Mouse (Mus musculus): Measurements from ENCODE around the gene Gpr146.
"Not testable (repeated sequence)": the region's sequence is repeated elsewhere in the genome, so short reads cannot be mapped to it uniquely, and the experiment has no call there.

The Gpr146 gene

DNA sequence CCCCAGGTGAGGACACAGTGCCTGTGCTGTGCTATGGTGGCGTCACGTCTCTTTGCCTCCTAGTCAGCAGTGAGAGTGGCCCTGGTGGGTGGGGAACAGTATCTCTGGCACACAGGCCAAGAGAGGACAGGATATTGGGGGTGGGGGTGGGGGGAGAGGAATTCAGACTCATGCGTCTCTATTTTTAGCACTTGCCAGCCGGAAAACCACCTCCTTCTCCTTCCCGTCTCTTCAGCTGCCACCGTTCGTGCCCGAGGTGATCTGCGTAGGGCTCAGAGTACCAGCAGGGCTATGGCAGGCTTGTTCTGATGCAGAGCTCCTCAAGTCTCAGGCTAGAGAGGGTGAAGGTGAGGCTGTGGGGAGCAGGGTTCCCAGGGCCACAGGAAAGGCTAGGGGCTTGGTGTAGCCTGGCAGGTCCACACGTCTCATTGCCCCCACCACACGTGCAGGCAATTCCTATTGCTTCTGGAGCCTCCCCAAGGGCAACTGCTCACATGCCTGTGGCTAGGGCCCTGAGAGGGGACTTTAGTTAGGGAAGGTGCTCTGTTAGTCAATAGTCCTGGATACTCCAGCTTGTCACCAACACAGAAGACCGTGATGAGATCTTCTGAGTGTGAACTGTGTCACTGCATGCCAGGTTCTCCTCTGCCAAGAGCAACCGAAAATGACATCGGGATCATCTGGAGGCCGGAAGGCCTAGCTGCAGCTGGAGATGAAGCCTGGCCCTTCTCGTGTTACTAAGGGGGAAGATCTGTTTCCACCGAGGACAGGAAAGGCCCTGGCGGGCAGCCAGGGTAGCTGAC lies at the start of gene Gpr146:
Gene Gpr146 (plus strand): TSS at position 230 of the 803 bp plus-strand sequence.
- peak; percentile 75 for DNase-seq (ENCODE audit: low spot score)

DNA sequence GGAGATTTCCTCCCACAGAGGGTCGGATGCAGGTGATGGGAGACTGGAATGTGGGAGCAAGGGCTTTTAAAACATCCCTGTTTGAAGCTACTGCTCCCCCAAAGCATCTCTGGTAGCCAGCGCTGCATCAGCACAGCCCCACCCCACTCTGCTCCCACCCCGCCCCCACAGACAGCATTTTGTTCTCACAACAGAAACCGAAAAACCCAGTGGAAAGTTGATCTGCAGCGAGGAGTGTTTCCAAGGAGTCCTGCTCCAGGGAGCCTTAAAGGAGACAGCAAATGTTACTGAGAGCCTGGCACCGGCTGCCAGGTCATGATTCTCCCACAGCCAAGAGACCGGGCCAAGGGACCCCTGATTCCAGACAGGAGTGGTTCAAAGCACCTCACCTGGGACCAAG lies 46.7 kb upstream of the Gpr146 start:
- no peak for DNase-seq (ENCODE audit: low spot score)

DNA sequence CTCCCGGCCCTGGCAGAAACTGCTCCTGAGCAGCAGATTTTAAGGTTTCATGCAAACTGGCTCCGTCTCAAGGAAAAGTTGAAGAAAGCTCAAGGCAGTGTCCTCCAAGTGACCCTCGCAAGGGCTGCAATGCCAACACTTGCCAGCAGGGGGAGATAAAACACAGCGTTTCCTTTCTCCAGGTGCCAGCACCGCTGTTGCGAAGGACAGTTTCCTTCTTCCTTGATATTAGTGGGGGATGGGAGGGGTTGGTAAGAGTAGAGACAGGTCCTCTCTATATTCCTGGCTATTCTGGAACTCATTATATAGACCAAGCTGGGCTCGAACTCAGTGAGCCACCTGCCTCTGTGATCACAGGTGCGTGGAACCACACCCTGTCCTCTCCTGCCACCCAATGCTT lies 45.8 kb upstream of the Gpr146 start:
- peak; percentile 82 for DNase-seq (ENCODE audit: low spot score)

DNA sequence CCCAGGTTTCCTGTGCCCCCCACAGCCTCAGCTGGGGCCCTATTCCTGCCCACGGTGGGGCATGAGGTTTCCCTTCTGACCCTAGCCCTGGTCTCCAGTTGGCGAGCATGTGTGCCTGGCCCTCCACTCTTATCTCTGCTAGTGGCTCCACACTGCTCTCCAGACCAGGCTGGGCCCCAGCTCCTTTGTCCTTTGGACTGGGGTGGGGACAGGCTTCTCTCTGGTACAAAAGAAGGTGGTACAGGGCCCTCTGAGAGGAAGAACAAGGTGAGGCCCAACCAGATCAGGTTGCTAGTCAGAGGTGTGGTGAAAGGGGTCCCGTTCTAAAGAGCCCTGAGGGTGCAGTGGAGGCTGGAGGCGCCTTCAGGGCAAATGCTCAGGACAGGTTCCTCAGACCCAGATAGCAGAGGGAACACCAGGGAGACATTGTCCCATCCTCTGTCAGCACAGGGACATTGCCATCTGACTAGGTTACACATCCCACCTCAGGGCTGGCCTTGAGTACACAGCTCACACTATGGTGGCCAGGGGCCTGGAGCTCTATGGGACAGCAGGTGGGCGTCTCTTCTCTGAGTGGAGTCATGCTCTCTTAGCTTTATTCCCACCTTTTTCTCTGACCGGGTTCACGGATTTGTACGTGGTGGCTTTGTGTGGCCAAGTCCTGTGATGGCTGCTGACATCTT lies 44.8 kb upstream of the Gpr146 start:
- no peak for DNase-seq (ENCODE audit: low spot score)

DNA sequence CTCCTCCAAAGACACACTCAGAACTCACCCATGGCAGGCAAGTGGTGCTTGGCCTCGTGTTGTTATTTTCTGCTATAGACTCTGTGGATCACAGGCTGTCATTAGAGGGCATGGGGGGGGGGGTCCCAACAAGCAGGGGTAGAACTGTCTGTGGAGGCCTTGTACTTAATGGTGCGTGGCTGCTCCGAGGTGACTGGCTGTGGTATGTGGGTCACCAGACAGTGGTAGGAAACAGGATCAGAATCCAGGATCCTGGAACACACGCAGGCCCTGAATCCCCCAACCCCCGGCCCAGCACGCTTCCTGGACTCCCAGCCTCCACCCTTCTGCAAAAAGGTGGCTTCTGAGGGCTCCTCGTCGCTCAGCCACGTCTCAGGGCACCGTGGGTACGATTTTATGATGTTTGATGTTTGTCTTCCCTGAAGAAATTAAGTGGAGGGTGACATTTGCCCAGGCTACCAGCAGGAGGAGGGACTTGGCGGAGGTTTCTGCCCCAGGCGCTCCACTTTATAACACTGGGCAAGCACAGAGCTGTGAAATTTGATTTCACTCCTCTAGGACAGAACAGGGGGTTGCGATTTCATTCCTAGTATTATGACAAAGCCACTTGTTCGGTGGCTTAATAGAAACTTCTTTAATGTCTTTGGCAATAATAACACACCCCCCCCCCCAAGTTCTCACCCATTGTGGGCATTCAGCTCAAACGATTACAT lies 44.0 kb upstream of the Gpr146 start:
- DNase-seq (ENCODE audit: low spot score), result no peak

DNA sequence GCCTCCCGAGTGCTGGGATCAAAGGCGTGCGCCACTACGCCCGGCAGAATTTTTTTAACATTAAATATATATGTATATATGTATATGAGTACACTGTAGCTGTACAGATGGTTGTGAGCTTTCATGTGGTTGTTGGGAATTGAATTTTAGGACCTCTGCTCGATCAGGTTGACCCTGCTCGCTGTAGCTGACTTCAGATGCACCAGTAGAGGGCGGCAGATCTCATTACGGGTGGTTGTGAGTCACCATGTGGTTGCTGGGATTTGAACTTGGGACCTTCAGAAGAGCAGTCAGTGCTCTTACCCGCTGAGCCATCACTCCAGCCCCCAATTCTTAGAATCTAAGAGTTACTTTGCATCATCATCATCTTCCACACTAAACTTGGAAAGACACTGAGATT lies 43.1 kb upstream of the Gpr146 start:
- not testable (repeated sequence) for DNase-seq (ENCODE audit: low spot score)

DNA sequence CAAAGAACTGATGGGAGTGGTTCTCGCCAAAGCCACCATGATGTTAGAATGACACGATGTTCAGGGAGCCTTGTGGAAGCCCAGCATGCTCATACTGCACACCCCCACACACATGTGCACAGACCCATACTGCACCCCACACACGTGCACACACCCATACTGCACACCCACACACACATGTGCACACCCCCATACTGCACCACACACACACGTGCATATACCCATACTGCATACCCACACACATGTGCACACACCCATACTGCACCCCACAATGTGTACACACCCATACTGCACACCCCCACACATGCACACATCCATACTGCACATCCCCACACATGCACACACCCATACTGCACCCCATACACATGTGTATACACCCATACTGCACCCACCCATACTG lies 41.9 kb upstream of the Gpr146 start:
- DNase-seq (ENCODE audit: low spot score), result no peak

DNA sequence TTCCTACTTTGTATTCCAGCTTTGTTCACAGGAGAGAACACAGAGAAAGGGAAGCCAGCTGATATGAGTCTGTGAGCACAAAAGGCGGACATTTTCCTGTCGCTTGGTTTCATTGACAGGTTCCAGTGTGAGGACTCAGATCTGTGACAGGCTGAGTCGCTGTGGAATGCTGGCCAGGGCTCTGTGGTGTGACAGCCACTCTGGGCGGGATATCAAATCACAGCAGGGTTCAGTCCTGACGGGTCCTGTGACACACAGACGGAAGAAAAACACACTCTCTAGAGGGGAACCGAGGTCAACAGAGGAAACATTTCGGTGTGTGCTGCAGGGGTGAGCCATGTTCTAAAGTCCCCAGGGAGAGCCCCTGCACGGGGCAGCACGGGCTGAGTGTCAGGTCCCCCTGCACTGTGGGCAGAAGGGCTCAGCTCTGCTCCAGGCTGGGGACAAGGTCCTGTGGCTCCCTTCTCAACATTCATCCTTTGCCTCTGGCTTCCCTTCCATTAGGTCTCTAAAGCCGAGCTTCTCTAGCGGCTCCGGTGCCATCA lies 39.6 kb upstream of the Gpr146 start:
- DNase-seq (ENCODE audit: low spot score), result no peak

DNA sequence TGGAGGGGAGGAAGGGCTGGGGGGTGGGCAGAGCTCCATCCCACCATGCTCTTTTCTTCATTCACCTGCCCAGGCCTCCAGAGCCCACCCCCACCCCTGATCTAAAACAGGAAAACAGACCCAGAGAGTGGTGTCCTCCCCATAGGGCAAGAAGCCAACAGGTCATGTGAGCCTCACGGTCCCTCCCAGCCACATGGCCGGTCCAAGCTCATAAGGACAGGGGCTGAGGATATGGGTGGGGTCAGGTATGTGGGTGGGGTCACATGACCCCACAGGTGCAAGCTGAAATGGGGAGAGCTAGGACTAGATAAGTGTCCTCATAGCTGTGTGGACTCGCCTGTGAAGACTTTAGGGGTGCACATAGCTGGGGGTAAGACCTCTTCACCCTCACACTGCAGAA lies 39.1 kb upstream of the Gpr146 start:
- DNase-seq (ENCODE audit: low spot score), result peak; percentile 55

DNA sequence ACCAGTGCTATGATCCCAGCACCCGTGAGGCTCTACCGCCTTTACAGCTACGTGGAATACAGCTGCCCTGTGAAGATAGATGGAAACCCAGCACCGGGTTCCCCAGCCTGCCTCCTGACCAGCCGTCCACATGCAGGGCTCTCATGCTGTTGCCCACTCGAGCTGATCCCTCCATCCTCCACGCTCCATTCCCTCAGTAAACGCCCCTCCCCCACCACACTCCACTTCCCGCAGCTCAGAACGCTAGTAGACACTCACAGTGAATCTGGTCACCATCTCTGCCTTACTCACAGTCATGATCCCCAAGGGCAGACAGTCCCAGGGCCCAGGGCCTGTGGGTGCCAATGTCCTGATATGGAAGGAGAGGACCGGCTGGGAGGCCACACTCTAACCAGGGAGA lies 38.6 kb upstream of the Gpr146 start:
- DNase-seq (ENCODE audit: low spot score), result no peak

DNA sequence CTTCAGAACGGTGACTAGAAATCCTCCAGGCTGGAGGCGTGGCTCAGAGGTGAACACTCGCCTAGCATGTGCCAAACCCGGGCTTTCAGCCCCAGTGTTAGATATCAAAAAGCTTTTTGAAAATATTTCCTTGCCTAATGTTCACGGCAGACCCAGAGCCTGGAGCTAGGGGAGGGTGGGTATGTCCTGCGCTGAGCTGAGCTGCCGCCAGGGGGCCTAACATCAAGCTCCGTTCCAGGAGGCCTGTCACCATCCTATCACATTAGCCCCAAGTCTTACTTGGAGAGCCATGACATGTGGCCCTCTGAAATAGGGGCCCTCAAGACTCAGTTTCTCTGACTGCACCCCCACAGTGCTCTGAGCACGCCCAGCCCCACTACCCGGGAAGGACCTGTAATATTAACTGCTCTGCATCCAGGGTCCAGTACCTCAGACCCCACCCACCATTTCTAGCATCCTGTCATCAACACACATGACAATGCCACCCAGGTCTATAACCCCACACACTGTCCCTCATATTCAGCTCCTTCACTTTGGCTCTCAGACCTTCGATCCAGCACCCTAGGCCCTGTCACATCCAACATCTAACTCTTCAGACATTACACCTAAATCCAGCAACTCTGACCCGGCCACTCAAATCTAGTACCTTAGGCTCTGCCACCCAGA lies 33.3 kb upstream of the Gpr146 start:
- DNase-seq (ENCODE audit: low spot score), result peak; percentile 86

DNA sequence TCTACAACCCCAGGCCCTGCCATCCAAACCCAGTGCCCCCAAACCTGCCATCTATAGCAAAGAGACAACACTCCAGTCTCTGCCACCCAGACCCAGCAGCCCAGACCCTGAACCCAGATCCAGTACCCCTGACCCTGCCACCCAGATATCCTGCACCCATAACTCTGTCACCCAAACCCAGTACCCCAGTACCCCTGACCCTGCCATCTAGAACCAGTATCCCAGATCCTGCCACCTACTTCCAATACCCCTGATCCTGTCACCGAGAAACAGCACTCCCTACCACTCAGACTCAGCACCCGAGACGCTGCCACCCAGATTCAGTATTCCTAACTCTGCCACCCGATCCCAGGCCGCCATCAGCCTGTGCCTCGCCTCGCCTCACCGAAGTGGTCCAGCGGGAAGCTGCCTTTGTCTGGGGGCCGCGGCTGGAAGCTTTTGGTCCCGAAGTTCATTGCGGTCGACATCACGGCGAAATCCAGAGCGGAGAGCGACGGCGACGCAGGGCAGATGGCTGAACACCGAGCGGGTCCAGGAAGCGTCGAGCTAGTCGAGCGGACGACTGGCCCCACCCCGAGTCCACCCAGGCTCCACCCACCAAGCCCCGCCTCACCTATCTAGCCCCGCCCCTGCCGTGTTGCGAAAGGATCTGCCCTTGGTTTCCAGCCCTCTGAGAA lies 32.7 kb upstream of the Gpr146 start:
- peak; percentile 94 for DNase-seq (ENCODE audit: low spot score)

DNA sequence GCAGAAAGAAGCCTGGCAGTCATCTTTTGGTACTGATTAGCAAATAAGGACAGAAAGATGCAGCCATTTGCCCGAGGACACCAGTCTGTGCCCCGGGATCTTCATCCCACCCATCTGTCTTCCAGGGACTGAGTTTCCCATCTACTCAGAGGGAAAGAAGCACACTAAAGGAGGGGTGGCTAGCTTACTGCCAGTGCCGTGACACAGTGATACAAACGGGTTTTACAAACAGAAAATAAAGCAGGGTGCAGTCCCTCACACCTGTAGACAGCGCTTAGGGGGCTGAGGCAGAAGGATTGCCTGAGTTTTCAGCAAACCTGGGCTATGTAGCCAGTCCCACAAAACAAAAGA lies 32.2 kb upstream of the Gpr146 start:
- no peak for DNase-seq (ENCODE audit: low spot score)

DNA sequence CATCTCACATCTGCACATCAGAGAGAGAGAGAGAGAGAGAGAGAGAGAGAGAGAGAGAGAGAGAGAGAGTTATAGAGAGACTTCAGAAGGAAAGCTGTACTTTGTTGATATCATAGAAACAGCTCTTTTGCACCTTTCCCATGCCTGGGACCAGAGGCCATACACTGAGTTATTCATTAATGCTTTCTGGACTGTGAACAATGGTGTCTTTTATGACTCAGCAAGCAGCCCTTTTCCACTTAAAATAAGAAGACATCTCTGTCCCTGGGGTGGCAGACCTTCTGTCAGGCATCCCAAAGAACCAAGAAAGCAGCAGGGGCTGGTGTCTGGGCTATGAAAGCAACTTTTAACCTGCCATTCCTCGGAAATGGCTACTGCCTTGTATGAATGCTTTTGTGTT lies 30.3 kb upstream of the Gpr146 start:
- no peak for DNase-seq (ENCODE audit: low spot score)

DNA sequence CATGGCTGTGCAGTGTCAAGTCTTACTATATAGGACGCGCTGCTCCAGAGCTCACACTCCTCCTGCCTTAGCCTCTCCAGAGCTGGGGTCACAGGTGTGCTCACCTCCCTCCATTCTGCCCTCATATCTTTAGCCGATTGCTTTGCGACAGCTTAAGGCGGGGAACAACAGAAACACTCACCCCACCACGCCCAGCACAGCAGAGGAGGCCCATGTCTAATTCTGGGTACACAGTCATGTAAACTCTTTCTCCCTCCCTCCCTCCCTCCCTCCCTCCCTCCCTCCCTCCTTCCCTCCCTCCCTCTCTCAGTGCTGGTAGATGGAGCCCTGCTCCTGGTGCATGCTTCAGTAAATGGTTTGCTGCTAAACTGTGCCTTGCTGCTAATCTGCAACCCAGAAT lies 27.8 kb upstream of the Gpr146 start:
- DNase-seq (ENCODE audit: low spot score), result no peak

DNA sequence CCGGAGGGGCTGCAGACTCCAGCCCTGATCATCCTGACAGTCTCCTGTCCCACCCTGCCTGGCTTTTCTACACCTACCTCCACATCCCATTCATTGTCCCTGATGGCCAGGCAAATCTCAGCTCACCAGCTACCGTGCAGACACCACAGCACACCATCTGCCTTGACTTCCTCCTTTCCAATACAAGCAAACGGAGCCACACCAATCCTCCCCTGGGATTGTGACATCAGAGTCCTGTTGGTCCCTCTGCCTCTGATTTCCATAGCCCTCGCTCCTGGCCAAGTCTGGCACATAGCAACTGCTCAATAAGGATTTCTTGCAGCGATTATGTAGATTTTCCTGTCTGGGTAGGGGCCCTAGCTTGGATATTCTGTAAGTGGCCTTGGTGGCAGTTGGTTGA lies 26.4 kb upstream of the Gpr146 start, which contains the start of gene Cox19:
Gene Cox19 (minus strand): TSS at position 285 of the 400 bp plus-strand sequence.
- no peak for DNase-seq (ENCODE audit: low spot score)

DNA sequence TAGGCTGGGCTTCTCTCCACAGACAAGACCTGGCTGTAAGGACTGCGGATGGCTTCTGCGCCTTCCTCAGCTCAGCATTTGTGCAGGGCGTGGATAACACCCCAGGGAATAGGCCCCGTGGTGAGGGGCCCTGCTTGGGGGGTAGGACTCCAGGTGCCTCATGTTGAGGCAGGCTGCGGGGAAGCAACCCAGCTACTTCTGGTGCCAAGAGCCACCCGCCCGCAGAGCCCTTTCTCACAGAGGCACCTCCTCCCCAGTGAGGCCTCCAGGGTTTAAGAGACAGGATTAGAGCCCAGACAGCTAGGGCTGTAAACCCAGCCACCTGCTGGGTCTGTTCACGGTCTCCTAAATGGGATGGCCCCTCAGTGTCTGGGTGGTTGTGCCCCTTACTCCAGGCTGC lies 25.9 kb upstream of the Gpr146 start:
- DNase-seq (ENCODE audit: low spot score), result no peak

DNA sequence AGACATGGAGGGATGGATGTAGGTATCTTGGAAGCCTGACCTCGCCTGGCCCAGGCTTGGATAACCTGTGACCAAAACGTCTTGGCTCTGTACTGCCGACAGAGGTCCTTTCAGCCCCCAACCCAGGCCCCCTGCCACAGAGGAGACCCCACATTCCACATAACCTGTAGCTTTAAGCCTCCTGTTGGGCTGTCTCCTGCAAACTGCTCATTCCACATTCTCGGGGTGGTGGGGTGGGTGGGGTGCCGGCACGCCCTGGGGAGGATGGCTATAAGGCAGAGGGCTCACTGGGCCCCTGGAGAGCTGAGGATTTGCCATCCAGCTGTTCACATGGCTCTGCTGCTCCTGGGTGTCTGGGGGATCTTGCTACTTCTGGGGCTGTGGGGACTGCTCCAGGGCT lies 25.2 kb upstream of the Gpr146 start, which contains the start of gene Cyp2w1:
Gene Cyp2w1 (plus strand): TSS at position 301 of the 400 bp plus-strand sequence.
- DNase-seq (ENCODE audit: low spot score), result no peak

DNA sequence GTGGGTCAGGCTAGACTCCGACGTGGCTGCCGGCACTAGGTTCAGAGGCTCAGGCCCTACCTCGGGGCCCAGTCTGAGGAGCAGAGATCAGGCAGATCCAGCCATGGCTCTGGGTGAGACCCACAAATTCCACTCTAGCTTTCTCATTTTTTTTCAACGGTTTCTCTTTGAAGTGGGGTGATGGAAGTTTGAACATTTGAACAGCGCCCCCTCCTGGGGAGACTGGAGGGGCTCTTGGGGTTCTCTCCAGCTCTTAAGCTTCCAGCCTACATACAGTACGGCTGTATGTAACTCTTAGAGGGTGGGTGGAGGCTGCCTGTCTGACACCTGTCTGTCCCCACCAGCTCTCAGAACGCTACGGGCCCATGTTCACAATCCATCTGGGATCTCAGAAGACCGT lies 24.0 kb upstream of the Gpr146 start:
- DNase-seq (ENCODE audit: low spot score), result peak; percentile 42

DNA sequence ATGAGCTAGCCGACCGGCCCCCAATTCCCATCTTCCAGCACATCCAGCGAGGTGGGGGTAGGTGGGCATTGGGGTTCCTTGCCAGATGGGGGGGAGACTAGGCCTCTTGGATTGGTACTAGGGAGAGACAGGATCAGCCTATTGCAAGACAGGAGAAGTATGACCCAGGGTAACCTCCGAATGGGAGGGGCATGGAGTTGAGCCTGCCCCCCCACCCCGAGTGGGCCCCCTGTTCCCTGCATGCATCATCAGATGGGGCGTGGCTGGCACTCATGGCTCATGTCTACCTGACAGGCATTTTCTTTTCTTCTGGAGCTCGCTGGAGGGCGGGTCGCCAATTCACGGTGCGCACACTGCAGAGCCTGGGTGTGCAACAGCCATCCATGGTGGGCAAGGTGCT lies 23.6 kb upstream of the Gpr146 start:
- DNase-seq (ENCODE audit: low spot score), result no peak

DNA sequence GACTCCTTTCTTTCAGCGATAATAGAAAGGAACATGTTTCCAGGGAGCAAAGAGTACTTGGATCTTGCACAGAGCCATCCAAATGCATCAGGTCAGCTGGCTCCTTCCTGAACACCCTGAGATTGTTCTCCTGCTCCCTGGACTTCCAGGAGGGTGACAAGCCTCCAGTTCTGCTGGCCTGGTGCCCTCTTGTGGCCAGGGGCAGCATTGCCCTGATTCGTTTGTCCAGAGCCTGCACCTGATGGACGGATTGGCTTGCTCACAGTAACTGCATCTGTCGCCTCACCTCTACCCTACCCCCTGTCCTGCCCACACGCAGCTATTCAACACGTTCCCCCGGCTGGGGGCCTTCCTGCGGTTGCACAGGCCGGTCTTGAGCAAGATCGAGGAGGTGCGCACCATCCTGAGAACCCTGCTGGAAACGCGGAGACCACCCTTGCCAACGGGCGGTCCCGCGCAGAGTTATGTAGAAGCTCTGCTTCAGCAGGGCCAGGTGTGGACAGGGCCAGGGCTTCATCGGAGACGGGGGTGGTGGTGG lies 22.2 kb upstream of the Gpr146 start:
- DNase-seq (ENCODE audit: low spot score), result peak; percentile 79

All from MN1 (cell line).